Mouse (Mus musculus): ENCODE data around the gene Papolb.

Gene Papolb

DNA sequence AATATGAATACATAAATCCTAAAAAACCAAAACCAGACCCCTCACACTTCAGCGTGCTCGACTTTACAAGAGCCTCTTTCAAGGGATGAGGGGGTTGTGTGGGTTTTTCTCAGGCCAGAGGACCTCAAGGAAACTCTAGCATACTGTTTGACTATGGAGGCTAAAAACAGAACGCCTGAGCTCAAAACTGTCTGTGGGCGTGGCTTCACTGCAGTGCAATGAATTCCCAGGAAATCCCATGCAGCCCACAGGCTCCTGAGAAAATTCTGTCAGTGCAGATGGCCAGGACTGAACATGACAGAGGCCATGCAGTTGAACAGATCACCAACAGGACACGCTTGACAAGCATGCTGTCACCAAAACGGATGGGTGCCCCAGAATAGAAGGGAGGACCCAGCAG, 10.9 kb downstream of the Papolb start:
- no peak for DNase-seq

DNA sequence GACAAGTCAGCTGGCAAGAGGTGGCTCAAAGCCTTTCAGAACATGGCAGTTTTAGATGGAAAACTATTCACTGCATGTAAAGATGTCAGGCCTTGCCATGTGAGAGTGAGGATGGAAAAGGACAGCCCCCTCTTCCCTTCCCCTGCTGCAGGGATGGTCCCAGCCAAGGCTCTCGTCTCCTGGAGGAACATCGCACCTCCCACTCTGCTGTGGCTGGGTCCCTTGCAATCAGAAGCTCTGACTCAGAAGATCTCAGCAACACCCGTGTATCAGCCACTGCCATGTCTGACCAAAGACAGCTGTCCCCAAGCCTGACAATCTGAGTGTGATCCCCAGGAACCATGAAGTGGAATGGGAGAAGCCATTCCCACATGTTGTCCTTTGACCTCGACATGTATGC, 17.8 kb downstream of the Papolb start:
- no peak for DNase-seq

DNA sequence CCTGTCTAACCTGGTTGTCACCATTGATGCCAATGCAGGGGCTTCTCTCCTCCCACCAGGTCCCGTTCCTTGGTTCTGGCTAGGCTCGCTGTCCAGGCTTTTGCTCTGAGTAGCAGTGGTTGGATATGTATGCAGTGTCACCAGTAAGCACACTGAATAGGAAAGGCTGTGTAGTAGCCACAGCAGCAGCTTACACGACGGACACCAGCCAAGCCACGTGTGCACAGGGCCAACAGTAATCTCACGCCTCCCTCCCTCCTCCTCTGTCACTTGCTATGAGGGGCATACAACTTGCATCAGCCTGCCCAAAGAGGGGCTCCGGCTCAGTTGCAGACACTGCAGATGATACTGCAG, 19.8 kb downstream of the Papolb start:
- DNase-seq: no peak

DNA sequence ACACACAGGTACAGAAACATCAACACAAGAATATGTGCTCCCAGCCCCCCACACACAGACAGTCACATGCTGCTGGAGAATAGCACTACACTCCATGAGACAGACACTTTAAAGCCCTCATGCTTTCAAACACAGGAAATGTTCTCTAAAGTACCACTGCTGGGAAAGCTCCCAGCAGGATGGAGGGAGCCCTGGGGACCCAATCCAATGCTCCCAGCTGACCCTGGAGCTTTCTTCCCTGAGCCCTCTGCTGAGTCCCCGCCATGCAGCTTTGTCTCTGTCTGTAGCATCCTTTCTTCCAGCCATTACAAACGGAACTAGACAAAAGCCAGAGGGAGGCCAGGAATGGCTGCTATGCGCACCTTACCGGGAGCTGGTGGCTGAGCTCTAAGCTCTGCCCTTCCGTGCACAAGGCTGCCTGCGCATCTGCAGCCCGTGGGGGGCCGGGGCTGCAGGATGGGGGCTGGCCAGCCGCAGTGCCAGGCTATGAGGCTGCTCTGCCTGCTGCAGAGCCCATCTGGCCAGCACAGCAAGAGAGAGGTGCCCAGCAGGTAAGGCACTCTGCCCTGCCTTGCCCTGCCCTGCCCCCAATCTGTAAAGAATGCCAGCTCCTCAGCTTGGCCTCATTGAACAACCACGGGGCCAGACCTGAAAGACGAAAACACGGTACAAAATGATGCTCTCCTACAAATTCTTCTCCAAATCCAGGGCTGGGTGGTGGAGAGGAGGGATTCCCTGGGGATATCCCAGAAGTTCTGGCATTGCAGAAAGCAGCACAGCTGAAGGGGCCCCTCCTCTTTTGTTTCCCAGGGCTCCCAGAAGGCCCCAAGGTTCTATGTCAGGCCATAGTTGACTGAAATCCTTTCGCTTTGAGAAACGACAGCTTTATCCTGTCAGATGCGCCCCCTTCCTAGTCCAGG, 20.5 kb downstream of the Papolb start:
- no peak for DNase-seq

DNA sequence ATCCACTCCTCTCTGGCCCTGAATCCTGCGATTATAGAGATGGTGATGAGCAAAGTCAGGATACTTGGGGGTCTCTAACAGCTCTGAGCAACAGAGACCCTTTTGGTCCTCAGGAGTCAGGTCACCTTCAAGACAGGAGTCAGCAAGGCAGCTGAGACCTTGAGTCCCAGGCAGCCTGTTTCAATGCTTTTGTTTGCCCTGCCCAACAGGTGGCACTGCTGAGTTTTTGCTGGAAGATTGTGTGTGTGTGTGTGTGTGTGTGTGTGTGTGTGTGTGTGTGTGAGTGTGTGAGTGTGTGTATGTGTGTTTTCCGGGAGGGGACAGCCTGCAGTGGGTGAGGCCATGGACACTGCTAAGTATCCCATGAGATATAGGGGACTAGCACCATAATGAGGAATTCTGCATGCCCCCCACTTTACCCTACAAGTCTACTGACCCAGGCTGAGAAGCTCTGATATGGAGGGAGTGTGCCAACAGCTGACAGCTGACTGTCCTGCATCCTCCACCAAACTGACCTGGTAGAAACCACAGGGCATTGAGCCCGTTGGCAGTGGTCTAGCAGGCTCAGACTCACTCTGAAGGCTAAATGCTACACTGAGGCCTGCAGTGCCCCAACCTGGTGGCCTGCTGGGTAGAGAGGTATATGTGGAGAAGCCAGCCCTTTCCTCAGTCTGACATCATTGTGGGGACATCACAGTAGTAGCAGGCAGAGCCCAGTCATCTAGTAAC, 24.0 kb downstream of the Papolb start:
- DNase-seq: no peak

DNA sequence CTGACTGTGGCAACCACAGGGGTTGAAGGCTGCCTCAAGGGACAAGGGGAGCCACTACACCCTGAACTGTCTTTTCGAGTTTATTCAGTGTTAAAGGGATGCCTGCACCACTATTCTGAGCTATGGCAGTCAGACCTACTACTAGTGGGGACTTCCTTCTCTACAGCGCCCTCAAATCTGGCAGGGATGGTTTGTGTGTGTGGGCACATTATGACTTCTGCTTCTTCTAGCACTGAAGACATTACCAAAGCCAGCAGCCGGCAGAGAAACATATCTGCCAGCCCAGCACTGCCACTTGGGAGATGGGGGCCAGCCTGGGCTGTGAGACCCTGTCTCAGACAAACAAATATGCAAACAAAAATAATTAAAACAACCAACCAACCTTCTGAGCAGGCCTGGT, 25.7 kb downstream of the Papolb start:
- DNase-seq: no peak

DNA sequence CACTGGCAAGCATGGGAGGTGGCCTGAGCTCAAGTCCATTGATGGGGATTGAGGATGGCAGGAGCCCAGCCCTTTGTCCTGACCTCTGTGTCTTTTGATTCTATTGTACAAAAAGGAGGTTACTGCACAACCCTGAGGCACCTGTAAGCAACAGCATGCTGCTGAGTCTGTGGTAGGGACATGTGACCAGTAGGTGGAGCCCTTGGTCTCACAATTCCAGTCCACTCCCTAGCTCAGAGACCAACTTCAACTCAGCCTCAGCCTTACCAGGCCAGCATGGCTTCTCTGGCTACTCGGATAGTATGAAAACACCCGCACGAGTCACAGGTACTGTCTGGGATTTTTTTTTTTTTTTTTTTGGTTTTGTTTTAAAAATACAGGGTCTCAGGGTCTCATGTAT, 27.5 kb downstream of the Papolb start:
- peak; percentile 88 for DNase-seq

DNA sequence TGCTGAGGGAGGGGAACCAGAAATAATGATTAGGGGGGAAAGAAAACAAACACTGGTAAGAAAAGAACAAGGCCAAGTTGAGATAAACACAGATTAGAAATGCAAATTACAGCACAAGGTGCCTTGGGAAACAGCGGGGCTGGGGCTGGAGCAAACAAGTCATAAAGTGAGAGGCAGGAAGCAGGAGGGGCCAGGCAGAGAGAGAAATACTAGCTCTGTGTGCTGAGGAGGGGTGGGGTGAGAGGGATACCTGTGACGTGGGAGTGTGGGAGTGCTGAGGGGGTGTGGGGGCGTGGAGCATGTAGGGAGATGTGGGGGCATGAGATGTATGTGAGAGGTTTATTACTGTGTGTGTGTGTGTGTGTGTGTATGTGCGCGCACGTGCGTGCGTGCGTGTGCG, 29.0 kb downstream of the Papolb start:
- no peak for DNase-seq

DNA sequence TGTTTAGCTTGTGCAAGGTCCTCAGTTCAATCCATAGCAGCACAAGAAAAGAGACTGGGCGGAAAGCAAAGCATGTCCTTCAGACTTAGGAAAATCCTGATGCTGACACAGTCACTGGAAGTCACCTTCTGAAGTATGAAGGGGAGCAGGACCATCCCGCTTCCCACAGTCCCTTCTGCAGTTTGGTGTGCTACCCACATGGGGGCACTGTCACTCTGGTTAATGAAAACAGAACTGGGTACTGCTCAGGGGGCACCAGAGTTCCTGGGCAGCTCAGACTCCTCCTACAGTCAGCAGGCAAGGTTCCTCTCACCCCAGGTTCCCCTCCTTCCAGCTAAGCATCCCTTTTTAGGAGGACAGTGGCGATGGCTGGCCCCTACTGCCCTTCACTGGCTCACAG, 30.9 kb downstream of the Papolb start:
- DNase-seq: no peak

DNA sequence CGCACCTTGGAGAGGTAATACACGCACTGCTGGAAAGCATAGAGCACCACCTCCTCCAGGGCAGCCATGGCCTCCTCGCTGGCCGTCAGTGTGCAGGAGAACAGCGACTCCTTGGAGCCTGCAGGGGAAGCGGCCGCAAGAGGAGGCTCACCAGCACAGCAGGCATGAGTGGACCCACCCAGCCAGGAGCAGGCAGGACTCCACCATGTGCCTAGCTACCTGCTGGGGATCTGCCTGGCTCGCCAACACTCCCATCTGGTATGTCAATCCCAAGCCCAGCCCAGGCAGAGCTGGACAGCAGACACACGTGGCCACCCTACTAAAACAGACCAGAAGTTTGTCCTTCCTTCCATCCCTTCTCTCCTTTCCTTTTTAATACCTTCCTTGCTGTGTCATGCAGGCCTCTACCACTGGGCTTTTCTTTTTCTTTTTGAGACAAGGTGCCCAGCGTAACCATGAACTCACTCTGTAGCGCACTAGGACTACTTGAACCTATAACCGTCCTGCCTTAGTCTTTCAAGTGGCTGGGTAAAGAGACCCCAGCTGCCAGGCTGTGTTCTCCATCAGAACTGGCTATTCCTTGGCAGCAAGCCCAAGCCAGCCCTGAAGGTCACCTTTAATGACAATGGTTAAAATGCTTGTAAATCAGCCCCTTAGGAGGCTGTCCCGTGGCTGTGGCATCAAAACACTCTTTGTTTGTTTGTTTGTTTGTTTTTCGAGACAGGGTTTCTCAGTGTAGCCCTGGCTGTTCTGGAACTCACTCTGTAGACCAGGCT, 34.4 kb downstream of the Papolb start:
- DNase-seq: no peak

DNA sequence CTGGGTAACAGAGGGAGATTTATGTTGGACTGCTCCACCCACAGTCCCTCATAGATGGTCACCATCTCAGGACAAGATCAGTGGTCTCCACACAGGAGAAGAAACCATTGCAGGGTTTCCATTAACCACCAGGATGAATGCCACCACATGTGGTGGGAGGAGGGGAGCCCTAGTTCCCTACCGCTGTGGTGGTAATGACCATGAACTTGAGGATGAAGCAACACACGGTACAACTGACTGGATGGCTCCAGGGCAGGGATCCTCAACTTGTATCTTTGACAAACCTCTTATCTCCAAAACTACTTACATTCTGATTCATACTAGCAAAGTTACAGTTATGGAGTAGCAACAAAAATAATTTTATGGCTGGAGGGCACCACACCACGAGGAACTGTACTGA, 36.6 kb downstream of the Papolb start:
- DNase-seq: no peak

DNA sequence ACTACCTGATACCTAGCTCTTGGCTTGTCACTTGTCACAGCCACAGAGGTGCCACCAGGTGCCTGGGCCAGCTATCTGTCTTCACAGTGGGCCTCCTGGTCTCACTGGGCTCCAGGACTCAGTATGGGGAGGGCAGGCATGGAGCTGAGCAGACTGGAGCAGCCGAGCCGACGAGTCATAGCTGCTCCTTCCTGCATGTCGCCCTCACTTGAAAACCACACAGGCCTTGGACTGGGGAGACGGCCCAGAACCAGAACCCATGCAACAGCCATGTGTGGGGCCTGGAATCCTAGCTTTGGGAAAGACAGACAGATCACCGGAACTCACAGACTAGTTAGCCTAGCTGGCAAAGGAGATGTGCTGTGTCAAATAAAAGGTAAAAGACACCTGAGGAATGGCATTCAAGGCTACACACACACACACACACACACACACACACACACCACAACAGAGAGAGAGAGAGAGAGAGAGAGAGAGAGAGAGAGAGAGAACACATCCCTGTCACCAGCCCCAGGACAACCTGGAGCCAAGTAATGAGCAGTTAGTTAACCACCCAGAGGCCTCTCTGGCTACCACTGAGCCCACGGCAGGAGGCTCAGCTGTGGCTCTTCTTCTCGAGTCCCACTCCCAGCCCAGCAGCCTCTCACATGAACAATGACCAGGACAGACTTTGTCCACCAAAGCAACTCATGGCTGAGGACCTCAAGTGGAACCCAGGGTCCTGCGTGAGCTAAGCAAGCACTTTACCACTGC, 39.7 kb downstream of the Papolb start:
- no peak for DNase-seq

DNA sequence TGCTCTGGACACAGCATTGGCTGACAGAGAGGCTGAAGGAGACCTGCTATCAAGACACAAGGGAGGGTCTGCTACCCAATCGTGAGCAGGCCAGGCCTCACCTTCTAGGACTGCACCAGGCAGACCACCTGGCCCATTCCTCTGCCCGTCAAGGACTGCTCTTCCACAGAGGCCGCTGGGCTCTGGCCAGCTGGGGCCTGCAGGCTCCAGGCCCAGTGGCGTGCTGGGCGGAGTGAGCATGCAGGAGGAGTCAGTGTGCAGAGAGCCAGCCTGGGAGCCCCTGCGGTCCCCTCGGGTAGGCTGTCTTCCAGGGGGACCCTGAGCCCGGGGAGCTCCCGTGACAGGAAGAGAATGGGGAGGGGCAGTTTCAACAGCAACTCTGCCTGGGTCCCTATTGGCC, 43.2 kb downstream of the Papolb start:
- DNase-seq: no peak

DNA sequence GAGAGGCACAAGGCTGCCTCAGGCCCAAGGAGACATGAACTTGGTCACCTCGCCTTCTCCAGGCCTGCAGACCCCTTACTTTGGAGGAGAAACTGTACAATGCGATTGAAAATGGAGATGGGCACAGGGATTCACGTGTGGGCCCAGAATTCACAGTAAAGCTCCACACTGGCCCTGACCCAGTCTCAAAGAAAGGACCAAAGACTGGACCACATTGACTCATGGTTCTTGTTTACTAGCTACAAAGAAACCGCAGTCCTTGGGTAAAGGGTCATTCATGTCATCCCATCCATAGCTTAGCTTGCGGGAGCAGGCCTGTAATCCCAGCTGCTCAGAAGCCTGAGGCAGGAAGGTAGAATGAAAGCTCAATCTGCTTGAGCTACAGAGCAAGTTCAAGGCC, 46.3 kb downstream of the Papolb start:
- no peak for DNase-seq

DNA sequence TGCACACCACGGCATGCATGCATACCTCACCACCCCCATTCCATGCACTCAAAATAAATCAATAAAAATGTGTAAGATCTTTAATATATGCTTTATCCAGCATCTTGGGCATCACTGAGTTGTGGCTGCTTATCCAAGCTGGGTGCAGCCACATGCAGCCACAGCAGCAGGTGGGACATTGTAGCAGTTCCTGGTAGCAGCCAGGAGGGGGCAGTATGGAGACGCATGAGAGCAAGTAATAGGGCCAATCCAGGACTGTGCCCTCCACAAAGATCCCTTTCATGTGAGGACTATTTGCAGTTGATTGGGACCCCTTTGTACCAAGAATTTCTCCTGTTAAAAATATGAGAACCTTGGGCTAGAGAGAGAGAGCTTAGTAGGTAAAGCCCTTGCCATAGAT, 47.4 kb downstream of the Papolb start:
- no peak for DNase-seq

DNA sequence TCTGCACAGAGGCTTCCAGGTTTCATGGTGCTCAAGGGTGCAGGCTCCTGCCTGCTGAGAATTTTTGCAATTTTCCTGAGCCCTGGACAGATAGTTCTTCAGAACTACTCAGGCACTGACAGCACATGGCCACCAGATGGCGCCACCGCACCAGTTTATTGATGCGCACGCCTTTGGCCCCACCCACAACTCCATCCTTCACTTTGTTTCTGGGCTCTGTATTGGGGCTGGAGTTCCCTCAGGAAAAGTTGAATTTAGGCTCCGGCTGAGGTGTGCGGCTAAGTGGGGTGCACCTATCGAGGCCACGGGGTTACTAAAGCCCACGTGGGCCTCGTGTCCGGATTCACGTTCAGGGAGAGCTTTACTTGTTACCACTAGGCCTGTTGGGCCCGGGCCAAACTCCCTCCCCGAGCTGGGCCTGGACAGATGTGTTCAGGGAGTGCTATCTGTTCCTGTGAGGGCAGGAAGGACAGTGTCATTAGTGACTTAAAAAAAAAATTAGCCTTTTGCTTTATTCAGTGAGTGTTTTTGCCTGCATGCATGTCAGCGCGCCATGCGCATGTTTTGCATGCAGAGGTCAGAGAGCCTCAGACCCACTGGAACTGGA, 50.9 kb downstream of the Papolb start:
- DNase-seq: peak; percentile 76

DNA sequence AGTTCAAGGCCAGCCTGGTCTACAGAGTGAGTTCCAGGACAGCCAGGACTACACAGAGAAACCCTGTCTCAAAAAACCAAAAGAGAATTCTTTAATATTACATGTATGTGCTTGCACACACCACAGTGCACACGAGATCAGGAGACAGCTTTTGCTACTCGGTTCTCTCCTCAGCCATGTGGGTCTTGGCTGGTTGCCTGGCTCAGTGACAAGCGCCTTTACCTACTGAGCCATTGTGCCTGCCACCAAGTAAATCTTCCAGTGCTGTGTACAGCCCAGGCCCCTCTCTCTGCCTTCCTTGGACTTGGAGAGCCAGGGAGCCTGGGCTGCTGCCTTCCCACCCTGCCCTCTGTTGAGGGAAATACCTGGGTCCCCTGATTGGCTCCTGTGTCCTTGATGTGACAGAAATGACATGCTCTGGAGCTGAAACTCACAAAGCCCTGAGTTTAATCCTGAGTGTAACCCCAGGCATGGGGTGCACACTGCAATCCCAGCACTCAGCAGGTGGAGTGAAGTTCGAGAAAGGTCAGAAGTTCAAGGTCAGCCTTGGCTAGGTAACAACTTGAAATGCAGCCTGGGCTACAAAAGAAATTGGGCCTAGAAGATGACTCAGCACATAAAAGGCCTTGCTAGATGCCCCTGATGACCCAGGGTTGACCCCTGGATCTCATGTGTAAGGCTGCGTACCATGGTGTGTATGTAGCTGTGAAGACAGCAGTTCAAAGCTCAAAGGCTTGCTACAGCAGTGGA, 51.8 kb downstream of the Papolb start:
- no peak for DNase-seq

DNA sequence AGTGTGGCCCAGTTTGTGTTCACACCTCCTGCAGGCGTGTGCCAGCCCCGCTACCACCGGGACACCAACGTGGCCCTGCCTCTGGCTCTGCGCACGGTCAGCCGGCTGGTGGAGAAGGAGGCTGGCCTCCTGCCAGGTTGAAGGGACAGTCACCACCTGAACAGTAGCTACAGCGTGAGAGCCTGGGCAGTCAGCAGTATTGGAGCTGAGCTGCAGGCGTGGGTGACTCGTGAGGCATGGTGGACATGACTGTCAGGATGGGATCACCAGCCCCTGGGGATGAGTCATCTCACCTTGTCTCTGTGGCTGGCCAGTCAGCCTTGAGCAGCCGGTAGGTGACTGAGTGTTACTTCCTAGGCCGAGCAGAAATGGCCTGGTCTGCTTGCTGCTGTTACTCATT, 52.5 kb downstream of the Papolb start:
- no peak for DNase-seq
